Mouse (Mus musculus): ENCODE data around the gene Tigit. TPM values are rescaled to one million over a fixed set of nuclear protein-coding genes. Genes with fewer than 3 reads are reported as not detected.

The Tigit gene
- total RNA-seq, 4 experiments from 2014 or later, result not detected

DNA sequence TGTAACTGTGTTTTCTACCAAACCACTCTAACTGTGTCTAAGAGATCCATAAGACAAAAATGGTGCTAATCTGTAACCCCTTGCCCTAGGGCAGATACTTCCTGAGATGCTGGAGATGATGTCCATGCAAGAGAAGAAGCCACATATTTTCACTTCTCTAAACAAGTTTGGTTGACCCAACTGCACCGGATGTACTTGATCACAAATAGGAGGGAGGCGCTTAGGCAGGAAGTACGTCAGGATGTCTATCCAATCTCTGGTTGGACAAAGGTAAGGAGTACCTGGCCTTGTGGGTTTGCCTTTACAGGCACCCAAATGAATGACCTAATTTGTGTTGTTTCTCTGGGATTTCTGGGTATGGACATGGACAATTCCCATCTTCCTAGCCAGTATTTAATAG, 4.3 kb upstream of the Tigit start:
- DNase-seq (ENCODE audit: low spot score in 2 of 2), result no peak

DNA sequence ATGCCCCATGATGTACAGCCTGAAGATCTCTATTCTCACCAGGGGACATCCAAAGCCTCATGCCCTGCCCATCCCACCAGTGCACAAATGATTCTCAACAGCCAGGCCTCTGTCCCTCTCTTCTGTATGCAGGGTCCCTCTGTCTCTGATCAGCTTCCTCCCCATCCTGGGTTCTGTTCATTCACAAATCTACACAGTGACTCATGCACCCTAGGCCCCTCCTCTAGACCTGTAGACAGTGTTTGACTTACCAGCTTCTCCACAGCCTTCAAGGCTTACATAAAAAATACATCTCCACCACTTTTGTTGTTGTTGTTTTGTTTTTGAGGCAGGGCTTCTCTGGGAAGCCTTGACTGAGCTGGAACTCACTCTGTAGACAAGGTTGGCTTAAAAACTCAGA, 915 bp upstream of the Tigit start:
- DNase-seq (ENCODE audit: low spot score in 2 of 2), result no peak

DNA sequence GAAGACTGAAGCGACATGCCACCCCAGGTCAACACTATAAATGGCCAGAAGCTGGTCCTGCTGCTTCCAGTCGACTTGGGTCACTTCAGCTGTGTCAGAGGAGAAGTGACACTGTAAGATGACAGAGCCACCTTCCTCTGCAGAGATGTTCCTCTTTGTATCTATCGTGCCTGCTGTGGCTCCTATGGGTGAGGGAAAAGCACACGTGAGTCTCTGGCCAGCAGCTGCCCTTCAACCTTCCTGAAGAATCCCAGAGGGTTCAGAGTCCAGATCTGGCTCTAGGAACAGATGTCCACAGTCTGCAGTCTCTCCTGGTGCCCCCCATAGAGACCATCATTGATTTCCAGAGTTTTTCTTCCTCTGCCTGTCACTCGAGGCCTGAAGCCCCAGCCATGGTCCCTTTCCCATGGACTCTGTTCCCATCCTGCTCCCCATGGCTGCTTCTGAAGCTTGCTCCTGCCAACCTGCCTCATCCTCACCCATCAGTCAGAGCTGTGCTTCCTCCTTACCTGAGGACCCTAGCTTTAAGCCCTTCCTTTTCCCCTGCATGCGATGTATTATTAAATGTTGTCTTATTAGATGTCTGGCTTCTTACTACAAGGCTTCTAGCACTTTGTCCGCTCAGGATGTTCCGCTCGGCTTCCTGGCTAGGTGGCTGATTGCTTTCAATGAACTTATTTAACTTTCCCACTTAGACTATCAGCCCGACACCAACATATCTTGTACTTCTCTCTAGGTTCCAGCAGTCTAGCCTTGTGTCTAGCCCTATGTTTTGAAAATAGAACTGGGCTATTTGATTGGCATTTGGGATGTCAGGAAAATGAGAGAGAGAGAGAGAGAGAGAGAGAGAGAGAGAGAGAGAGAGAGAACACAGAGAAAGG, 1.6 kb downstream of the Tigit start:
- DNase-seq (ENCODE audit: low spot score in 2 of 2), result no peak

DNA sequence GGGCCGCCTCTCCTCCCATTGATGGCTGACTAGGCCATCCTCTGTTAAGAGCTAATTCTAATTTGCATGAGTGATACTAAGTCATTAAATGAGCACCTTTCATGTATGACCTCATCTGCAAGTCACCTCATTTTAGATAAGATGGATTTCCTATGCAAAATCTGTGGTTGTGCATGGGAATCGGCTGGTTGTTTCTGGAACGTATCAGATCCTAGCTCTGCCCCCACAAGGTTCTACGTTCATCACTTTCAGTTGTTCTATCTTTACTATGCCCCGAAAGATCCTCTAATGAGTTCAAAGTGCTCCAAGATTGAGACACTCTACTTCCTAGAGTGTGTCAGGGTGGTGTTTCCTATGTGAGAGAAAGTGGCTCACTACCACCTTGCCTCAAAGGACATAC, 2.4 kb downstream of the Tigit start:
- no peak for DNase-seq (ENCODE audit: low spot score in 2 of 2)

DNA sequence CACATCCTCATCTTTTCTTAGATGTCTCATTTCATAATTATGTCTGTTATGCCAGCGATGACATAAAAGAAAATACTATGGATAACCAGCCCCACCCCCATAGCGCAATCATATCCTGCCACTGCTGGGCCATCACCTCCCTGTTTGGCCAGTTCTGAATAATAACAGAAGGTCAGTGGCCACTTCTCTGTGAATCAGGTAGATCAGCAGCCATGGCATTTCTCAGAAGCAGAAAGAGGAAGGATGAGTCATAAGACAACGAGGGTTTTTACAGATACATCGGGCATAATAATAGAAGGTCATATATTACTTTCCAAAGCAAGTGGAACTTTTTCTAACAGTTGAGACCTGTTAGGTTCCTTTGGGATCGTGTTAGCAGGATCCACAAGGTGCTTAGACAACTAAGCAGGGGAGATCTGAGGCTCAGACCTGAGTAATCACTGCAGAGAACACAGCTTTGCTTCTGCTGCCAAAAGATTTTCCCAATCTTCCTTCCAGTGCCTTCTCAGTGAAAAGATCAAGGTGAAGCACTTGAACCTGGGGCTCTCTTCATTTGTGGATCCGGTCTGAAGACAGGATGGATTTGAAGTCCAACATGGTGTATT, 8.7 kb downstream of the Tigit start:
- no peak for DNase-seq (ENCODE audit: low spot score in 2 of 2)

DNA sequence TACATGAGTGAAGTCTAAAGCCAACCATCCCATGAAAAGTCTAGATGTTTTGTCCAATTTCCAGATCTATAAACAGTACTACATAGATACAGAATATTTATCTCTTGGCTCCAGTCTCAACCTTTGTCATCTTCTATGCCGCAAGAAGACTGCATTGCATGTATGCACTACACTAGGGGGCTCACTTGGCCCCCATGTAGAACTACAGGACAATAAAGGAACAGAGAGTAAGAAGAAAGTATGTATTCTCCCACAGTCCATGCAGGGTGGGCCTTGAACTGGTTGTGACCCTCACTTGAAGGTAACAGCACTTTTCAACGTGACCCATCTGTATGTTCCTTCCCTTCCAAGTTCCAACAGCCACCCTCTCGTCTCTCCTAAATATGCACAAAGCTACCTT, 9.7 kb downstream of the Tigit start:
- DNase-seq (ENCODE audit: low spot score in 2 of 2), result no peak

DNA sequence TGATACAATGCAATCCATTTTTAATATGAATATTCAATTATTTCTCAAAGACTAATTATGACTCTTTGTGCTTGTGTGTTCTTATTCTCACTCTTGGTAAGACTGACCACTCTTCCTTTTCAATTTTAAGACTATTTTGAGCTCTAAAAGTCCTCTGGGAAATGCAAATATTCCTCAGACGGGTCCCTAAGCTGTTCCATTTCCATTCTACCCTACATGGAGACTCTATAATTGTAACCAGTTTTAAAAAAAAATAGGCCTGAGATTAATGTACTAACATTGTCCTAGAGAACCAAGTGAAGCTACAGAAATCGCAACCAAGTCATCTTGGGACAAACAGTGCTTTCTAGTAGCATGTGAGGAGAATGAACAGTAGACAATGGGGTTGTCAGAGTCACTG, 10.7 kb downstream of the Tigit start:
- DNase-seq (ENCODE audit: low spot score in 2 of 2), result no peak

DNA sequence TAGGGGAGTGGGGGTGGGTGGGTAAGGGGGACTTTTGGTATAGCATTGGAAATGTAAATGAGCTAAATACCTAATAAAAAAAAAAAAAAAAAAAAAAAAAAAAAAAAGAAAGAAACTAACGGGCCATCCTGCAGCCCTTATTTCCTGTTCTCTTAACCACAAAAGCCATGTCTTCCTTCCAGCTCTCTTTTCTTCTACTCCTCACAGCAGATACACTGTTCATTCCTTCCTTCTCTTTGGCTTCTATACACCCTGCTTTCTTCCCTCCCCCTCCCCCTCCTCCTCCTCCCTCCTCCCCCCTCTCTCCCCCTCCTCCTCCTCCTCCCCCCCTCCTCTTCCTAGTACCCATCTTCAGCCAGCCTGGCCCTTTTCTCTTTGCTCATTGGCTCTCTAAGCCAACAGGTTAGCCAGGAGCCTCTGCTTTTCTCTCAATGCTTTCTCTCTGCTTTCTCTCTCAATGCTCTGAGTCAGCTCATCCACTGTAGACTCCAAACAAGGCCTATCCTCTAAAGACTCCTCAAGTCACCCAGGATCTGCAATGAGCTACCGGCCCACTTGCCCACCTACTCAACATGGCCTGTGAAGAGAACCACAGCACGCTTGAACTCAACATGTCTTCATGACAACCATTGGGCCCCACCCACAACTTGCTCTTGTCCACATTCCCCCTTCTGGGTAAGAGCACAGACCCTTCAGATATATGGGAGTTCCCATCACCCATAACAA, 13.4 kb downstream of the Tigit start:
- no peak for DNase-seq (ENCODE audit: low spot score in 2 of 2)

DNA sequence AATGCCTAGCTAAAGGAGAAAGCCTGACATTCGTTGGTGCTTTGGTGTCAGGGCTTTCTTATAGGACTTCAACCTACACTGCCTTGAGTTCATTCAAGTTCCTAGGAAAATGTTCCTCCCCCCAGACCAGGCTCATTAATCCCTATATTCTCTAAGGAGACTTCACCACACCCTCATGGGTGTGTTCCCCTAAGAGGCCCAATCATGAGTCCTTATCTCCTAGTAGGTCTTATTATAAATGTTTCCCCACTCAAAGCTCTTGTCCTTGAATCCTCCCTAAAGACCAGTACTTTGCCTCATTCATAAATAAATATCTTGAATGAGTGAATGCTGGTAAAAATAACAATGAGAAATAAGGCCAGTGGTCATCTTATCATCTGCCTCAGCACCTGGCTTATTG, 16.3 kb downstream of the Tigit start:
- no peak for DNase-seq (ENCODE audit: low spot score in 2 of 2)

DNA sequence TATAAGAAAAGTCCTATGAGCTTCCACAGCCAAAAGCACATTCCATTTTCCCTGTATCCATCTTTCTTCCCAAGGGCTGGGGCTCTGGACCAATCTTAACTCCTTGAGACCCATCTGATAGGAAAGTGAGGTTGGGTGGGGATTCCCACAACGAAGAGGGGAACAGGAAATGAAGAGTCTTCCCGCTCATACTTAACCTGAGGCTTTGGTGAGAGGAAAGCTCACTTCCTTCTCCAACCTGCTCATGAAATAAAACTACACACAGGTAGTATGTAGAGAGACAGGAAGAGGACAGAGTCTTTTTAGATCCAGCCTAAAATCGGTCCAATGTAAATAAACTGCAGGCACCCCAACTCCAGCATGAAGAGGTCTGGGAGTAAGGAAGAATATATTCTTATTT, 17.0 kb downstream of the Tigit start:
- DNase-seq (ENCODE audit: low spot score in 2 of 2), result no peak

DNA sequence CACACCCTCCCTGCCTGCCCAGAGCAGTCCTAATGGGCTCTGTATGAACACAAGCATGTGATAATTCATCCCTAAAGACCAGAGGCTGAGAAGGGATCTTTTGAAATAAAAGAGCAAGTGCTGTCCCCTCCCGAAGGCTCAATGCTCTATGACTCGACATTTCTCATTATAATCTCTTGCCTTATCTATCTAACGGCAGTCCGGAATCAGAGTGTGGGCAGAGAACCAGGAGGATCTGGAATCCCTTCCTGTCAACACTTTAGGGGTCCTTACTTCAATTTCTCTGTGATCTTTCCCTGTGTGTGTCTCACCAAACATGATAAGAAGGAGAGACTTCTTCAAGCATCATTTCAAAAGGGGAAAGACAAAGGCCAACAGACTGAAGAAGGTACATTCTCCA, 18.1 kb downstream of the Tigit start:
- no peak for DNase-seq (ENCODE audit: low spot score in 2 of 2)

DNA sequence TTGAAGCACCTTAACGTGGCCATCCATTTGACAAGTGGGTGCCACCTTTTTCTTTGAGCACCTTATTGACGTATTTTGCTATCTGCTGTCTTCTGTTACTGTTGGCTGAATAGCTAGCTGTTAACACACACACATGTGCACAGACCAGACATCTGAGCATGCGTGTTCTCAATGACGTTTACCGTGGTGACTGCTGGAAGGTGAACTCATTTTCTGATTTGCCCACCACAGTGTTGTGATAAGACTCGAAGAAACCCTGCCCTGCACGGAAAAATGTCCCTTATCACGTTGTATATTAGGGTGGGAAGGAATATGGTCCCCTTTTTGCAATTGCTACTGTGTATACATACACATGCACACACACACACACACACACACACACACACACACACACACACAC, 22.7 kb downstream of the Tigit start:
- no peak for DNase-seq (ENCODE audit: low spot score in 2 of 2)

DNA sequence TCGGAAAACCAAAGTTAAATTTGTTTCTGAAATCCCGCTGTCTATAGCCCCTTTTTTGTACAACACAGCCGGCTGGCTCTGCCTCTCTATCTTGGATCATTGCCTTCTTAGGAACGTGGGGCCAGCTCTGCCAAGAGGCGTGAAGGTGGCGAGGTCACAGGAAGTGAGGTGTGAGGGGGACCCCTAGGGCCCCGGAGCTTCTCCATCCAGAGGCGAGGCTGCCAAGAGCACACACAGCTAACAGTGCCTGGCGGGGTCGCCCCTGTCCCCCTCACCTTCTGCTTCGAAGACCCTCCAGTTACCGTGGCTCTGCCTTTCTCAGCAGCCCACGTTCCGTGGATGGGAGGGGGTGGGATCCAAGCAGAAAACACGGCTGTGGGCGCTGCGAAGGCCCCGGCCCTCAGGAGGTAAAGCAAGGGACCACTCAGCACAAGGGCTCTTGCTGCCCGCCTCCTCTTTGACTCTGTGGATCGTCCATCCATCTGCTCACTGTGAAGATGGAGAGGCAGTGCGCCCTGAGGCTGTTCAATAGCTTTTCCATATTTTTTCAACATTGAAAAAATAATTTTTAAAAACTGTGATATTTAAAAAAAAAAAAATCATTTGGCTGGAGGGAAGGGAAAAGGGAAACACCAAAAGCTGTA, 25.4 kb downstream of the Tigit start:
- no peak for DNase-seq (ENCODE audit: low spot score in 2 of 2)

DNA sequence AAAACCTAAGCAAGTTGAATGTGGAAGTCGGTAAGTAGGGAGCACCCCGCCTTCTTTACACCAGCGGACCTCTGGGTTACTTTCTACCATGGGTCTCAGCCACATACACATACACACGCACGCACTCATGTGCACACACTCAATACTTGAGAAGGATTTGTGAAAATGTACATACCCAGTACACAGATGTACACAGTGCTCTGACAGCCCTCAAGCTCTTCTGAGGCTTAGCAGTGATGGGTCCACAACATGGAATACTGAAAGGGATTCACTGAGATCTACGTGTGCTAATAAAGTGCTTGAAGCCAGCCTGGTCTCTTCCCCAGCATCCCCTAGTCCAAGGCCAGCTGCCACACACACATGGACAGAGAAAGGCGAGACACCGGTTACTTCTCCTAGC, 26.7 kb downstream of the Tigit start:
- no peak for DNase-seq (ENCODE audit: low spot score in 2 of 2)

DNA sequence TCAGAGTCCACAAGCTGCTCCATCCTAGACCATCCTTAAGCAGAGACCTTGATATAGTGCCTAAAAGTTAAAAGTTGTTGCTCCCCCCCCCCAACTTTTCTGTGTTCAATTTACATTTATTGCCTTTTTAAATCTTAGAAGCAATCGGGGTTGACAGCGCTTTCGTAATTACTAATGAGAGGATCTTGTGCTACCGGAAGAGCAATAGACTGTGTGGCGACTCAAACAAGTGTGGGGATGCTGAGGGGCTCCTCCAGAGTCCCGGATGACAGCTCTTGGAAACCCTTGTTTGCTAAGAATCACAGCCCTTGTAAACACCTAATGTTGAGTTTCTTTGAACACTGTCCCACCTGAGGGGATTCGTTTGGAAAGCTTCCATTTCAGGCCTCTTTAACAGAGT, 29.9 kb downstream of the Tigit start:
- no peak for DNase-seq (ENCODE audit: low spot score in 2 of 2)

DNA sequence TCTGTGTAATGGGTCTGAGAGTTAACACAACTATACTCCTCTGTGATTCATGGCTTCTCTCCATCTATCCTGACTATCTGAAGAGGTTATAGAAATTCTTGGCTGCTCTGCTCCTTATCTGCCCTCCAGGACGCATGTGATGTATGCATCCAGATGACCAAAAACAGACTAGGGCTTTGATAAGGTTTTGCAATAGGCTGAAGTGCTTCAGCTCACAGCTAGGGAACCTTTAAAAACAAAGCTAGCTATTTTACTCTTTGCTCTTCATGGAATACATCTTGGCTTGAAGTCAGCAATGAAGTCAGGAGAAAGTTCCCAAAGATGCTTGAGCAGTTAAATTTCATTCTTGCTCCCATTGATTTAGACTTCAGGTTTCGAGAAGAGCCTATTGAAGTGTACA, 32.2 kb downstream of the Tigit start:
- no peak for DNase-seq (ENCODE audit: low spot score in 2 of 2)

DNA sequence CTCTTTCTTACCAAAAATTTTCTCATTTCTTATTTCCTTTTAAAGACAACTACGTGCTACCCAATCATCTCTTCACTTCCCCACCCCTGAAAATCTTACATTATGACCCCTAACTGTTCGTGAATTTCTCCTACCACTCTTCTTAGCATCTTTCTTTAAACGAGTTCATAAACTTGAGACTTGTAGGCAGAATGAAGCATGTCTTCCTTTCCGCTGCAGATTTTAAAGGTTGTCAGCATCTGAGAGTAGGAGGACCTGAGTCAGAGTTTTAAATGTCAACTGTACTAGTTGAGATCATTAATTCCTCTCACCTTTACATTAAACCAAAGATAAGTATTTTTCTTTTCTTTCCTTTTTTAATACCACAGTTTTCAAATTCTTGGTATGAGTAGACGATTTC, 35.3 kb downstream of the Tigit start:
- no peak for DNase-seq (ENCODE audit: low spot score in 2 of 2)

DNA sequence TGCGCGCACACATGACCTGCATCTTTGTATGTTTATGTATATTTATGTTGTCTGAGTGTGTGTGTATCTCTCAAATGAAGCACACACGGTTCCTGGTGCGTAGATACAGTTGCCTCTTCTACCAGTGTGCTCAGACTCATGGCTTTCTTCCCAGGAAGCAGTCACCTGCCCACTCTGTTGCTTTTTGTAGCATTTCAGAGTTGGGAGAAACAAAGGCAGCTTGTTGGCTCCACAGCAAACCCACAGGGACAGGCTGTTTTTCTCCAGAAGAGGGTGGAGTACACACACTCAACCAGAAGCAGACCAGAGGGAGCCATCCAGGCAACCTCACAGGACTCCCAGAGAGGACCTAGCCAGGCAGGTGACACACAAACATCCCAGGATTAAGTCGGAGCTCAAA, 38.0 kb downstream of the Tigit start:
- peak; percentile 58 to 59 for DNase-seq (ENCODE audit: low spot score in 2 of 2)

DNA sequence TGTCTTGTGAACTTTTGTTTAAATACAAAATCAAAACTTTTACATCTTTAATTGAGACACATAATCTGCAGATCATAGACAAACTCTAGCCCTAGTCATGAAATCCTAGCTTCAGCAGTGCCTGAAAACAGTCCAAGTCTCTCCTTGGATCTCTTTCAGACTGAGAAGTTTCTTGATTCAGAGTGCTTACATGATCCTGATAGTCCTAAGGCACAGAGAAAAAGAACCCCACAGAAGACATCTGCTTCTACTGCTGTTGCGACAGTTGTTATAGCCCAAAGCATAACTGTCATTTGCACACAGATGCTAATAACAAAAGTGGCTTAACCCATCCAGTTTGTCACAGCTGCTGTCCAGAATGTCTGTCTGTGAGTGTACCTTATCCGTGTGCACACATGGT, 38.7 kb downstream of the Tigit start:
- DNase-seq (ENCODE audit: low spot score in 2 of 2), result no peak

DNA sequence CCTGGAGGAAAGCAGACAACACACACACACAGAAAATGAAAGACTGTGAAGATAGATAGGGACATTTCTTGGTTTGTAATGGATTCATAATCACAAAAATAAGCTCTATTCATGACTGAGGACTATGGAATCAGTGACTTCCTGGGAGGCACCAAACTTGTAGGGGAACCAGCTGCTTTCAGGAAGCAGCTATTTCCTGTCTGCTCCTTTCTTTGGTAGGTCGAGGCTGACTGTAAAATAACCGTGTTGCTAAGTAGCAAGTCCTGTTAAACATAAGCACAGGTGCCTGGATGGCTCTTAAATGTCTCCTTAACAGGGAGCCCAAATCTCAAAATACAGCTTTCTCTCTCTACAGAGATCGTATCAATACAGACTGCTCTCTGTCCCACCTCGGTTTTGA, 39.1 kb downstream of the Tigit start:
- no peak for DNase-seq (ENCODE audit: low spot score in 2 of 2)

DNA sequence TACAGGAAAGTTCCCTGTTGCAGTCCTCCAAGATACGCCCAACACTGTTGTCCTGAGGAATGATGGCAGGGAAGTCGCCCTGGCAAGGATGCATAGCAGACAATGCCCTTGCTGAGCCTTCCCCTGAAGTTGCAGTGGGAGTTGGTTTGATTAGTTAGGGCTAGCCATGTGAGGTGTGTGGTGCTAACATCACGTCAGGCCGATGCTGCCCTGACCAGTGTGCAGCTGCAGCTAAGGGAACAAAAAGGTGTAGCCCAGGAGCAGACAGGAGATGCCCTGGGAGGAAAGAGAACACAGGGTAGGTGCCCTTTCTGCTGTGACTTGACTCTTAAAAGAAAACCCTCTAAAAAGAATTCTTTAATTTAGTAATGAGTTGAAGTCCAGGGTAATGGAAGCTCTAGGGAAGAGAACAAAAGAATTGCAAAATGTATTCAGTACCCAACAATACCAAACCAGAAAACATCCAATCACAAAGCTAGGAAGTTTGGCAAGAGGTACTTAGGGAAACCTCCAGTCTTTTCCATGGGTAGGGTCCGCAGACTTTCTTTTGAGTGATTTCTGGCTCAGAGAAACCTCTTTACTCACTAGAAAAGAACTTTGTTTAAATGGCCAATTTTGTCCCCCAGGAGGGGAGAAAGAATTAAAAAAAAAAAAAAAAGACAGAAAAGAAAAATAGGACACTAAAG, 40.5 kb downstream of the Tigit start:
- no peak for DNase-seq (ENCODE audit: low spot score in 2 of 2)

DNA sequence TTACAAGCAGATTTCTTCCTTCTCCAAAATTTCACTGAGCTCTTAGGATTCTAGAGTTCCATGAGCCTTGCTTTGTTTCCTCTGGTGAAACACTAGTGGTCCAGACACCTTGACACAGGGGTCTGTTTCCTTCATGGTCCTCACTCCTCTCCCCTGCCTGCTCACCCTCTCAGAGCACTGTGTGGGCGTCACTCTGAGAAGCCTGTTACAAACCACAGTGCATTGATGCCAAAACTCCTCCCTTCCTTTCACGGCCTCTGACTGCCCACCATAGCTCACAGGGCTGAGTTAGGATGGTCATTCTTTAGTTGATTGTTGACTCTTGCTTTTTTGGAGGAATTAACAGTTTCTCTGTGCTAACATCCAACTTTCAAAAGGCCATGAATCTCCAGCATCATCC, 43.6 kb downstream of the Tigit start:
- no peak for DNase-seq (ENCODE audit: low spot score in 2 of 2)

Data from layer of hippocampus, adult 8-10 months (tissue).